Mouse (Mus musculus): ENCODE measurements around the gene Prkn. TPM values are rescaled to one million over a fixed set of nuclear protein-coding genes. Genes with fewer than 3 reads are reported as not detected.

Prkn gene
- polyA plus RNA-seq, 1 experiment from 2014 or later, result 2.5 TPM

GRCm38 (mm10) chr17:11211006-11211405, 370.8 kb downstream of the Prkn start:
- ATAC-seq, result no peak
- TF ChIP-seq CTCF (IDR thresholded peaks at IDR 0.05), result no peak
- in situ Hi-C loops (cut with MboI; ENCODE audit: low pct_unique_long_range_greater_than_20kb), result no loop called here
- DNase-seq (ENCODE audit: low read depth, low spot score), result no peak
- POLR2A ChIA-PET, result no interaction called here
- CTCF ChIA-PET, result no interaction called here
- no peaks in the 10 kb centered on the region for H3K27me3 ChIP-seq

- in situ Hi-C loops (cut with MboI; ENCODE audit: low pct_unique_long_range_greater_than_20kb), result no loop called here
- ChIA-PET CTCF (no interaction called here), POLR2A (no interaction called here)
- no peak for DNase-seq (ENCODE audit: low read depth, low spot score)
- no peak for ATAC-seq
- no peak for TF ChIP-seq CTCF (IDR thresholded peaks at IDR 0.05)
- H3K27me3 ChIP-seq, result no peaks in the 10 kb centered on the region
Measured at GRCm38 (mm10) chr17:11211591-11211990, 371.4 kb downstream of the Prkn start.

DNA sequence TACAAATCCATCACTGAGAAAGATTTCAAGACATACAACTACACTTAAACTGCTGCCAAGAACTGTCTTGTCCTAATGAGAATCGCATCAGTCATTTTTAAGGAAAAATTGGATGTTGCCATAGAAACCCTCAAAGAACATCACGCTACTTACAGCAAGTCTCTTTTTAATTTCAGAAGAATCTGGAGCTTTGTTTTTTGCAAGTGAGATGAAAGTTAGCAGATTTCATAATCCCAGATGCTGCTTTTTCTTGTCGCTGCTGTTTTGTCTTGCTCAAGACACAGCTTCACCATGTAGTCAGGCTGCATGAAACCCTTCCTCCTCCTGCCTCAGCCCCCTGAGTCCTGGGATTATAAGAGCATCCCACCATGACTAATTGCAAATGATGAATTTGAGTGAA, 373.5 kb downstream of the Prkn start:
- ChIA-PET CTCF (no interaction called here), POLR2A (no interaction called here)
- no peak for ATAC-seq
- DNase-seq (ENCODE audit: low read depth, low spot score), result no peak
- H3K27me3 ChIP-seq, result no peaks in the 10 kb centered on the region
- in situ Hi-C loops (cut with MboI; ENCODE audit: low pct_unique_long_range_greater_than_20kb), result no loop called here
- TF ChIP-seq CTCF (IDR thresholded peaks at IDR 0.05), result no peak

DNA sequence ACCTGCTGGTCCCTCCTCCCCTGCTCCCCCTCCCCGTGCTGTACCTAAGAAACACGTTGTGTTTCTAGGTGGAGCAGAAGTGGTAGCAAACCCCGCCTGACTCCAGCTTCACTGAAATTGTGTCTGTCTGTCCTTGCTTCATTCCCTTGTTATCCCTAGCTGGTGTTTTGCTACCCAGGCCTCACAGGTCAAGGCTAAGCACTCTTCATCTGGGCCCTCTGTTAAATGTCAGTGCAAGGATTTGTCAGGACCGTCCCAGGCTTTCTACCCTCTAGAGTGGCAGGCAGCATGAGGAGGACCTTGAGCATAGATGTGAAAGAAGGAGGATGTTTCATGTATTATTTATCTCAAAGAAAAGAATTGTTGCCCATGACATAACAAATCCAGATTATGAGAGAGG, 388.8 kb downstream of the Prkn start:
- in situ Hi-C loops (cut with MboI; ENCODE audit: low pct_unique_long_range_greater_than_20kb), result no loop called here
- no peaks in the 10 kb centered on the region for H3K27me3 ChIP-seq
- no peak for DNase-seq (ENCODE audit: low read depth, low spot score)
- CTCF ChIA-PET, result no interaction called here
- POLR2A ChIA-PET, result no interaction called here
- no peak for ATAC-seq
- no peak for TF ChIP-seq CTCF (IDR thresholded peaks at IDR 0.05)

GRCm38 (mm10) chr17:11229426-11229825, 389.2 kb downstream of the Prkn start:
- in situ Hi-C loops (cut with MboI; ENCODE audit: low pct_unique_long_range_greater_than_20kb), result no loop called here
- POLR2A ChIA-PET, result no interaction called here
- TF ChIP-seq CTCF (IDR thresholded peaks at IDR 0.05), result no peak
- CTCF ChIA-PET, result no interaction called here
- DNase-seq (ENCODE audit: low read depth, low spot score) (no peak), ATAC-seq (no peak)
- no peaks in the 10 kb centered on the region for H3K27me3 ChIP-seq

DNA sequence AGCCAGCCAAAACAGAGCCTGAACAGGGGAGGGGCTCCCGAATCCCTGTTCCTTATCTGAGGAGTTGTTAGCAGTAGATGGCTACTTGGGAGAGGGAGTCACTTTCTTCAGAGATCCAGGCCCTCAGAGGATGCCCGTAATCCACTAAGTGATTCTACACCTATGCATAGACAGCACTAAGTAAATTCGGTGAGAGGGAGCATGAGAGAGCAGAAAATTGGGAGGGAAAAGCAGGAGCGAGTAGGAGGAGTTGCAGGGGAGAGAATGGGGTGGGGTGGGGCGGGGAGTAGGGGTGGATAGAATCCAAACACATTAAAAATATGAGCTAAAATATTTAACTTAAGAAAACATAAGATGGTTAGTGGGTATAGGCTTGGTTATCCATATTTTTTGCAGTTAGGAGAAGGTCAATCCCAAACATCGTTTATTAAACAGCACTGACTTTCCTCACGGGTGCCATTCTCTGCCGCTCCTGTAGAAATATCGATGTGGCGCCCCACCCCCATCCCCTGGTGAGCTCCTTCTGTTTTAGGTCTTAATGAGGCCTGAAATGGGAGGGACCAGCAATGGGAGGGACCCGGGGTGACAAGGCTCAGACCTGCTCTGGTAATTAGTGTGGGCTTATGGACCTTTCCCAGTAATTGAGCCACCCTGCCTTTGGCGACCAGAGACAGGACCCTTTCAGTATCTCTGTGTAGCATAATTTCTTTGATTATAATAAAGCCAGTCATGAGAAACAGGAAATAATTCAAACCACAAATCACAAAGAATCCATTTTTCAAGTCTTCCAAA, 390.6 kb downstream of the Prkn start:
- no peak for ATAC-seq
- in situ Hi-C loops (cut with MboI; ENCODE audit: low pct_unique_long_range_greater_than_20kb), result no loop called here
- TF ChIP-seq CTCF (IDR thresholded peaks at IDR 0.05), result no peak
- no peaks in the 10 kb centered on the region for H3K27me3 ChIP-seq
- ChIA-PET POLR2A (no interaction called here), CTCF (no interaction called here)
- no peak for DNase-seq (ENCODE audit: low read depth, low spot score)

DNA sequence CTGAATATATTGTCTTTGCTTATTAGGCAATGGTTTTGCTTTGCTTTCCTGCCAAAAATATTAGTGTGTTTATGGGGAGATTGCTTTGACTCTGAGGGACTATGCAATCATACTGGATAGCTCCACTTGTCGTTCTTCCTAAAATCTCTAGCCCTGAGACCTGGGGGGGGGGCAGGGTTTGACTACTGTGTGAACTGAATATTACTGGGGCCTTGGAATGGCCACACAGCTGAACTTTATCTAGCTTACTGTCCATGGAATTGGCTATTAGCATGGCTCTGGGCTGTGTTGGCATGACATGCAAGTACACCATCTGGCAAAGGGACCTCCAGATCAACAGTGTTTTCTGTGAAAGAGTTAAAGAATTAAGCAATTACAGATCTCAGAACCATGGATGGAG, 395.1 kb downstream of the Prkn start:
- in situ Hi-C loops (cut with MboI; ENCODE audit: low pct_unique_long_range_greater_than_20kb), result no loop called here
- ChIA-PET CTCF (no interaction called here), POLR2A (no interaction called here)
- H3K27me3 ChIP-seq, result no peaks in the 10 kb centered on the region
- DNase-seq (ENCODE audit: low read depth, low spot score) (no peak), ATAC-seq (no peak)
- TF ChIP-seq CTCF (IDR thresholded peaks at IDR 0.05), result no peak

DNA sequence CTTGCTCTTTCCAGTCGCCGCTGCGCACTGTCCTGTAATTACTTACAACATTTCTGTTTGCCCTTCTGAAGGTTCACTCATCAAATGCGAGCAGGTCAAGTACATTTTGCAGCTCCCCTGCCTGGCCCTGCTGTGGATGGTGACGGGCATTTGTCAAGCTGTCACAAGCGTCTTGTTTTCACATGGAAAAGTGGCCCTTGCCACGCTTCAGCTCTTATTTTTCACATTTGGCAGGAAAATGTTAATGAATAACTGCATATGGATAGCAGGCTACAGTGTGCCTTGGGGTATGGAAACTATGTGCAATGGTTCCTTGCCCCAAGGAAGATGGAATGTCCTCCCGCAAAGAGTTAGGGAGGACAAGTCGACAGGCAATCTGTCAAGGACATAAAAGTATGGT, 404.9 kb downstream of the Prkn start:
- POLR2A ChIA-PET, result no interaction called here
- H3K27me3 ChIP-seq, result no peaks in the 10 kb centered on the region
- DNase-seq (ENCODE audit: low read depth, low spot score), result peak; percentile 73
- in situ Hi-C loops (cut with MboI; ENCODE audit: low pct_unique_long_range_greater_than_20kb), result no loop called here
- CTCF ChIA-PET, result interaction anchor here (1.2 kb wide), 1 partner anchor 26 kb away, joined by 3 read pairs; no protein-coding TSS in a partner anchor
- TF ChIP-seq CTCF (IDR thresholded peaks at IDR 0.05), result no peak
- peak; percentile 79 for ATAC-seq

GRCm38 (mm10) chr17:11249216-11249615, 409.0 kb downstream of the Prkn start:
- DNase-seq (ENCODE audit: low read depth, low spot score), result no peak
- POLR2A ChIA-PET, result no interaction called here
- in situ Hi-C loops (cut with MboI; ENCODE audit: low pct_unique_long_range_greater_than_20kb), result no loop called here

GRCm38 (mm10) chr17:11260663-11261062, 420.5 kb downstream of the Prkn start:
- DNase-seq (ENCODE audit: low read depth, low spot score), result no peak
- in situ Hi-C loops (cut with MboI; ENCODE audit: low pct_unique_long_range_greater_than_20kb), result no loop called here
- no peaks in the 10 kb centered on the region for H3K27me3 ChIP-seq
- no peak for TF ChIP-seq CTCF (IDR thresholded peaks at IDR 0.05)
- ChIA-PET POLR2A (no interaction called here), CTCF (no interaction called here)
- ATAC-seq, result no peak

More at GRCm38 (mm10) chr17:11249216-11249615, 409.0 kb downstream of the Prkn start:
- no peak for TF ChIP-seq CTCF (IDR thresholded peaks at IDR 0.05)
- CTCF ChIA-PET, result no interaction called here
- no peaks in the 10 kb centered on the region for H3K27me3 ChIP-seq
- ATAC-seq, result no peak

DNA sequence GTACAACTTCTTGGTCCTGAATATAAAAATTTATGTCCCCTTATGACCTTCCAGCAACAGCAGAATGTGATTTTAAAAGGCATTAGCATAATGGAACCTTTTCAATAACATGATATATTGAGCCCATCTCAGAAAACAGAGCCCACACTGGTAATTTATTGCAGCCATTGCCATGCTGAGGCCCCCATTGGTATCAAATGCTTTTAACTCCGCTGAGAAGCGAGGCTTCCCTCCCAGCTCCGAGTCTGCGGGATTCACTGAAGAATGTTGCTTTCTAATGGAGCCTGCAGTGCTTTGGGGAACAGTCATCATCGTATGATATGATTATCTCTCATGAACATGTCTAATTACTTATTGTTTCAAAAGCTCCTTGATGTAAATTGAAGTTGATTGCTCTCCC, 421.5 kb downstream of the Prkn start:
- no peaks in the 10 kb centered on the region for H3K27me3 ChIP-seq
- no peak for ATAC-seq
- ChIA-PET POLR2A (no interaction called here), CTCF (no interaction called here)
- no peak for DNase-seq (ENCODE audit: low read depth, low spot score)
- no peak for TF ChIP-seq CTCF (IDR thresholded peaks at IDR 0.05)
- in situ Hi-C loops (cut with MboI; ENCODE audit: low pct_unique_long_range_greater_than_20kb), result no loop called here

GRCm38 (mm10) chr17:11267951-11268350, 427.8 kb downstream of the Prkn start:
- no peak for TF ChIP-seq CTCF (IDR thresholded peaks at IDR 0.05)
- ATAC-seq (no peak), DNase-seq (ENCODE audit: low read depth, low spot score) (no peak)
- ChIA-PET CTCF (interaction anchor here (0.9 kb wide), 1 partner anchor 24 kb away, joined by 3 read pairs; no protein-coding TSS in a partner anchor), POLR2A (no interaction called here)
- in situ Hi-C loops (cut with MboI; ENCODE audit: low pct_unique_long_range_greater_than_20kb), result no loop called here
- H3K27me3 ChIP-seq, result no peaks in the 10 kb centered on the region

Data from Patski (cell line).